Mouse (Mus musculus) ES-E14 (cell line): ENCODE data around the gene Rxra. TPM values are rescaled to one million over a fixed set of nuclear protein-coding genes. Genes with fewer than 3 reads are reported as not detected.

ENCODE experiments used
- DNase-seq: peaks from one replicate; pipeline ENCODE4 v3.0.0-alpha.2; 2013; ENCODE audit warnings: low read depth, low spot score
- H3K27ac ChIP-seq: 2 replicates; pipeline ENCODE4 v1.5.1; 2012; ENCODE audit warnings: low read depth, mild to moderate bottlenecking, low read length, moderate library complexity, mixed read lengths; ENCODE audit not compliant: poor library complexity, insufficient read depth, severe bottlenecking
- H3K36me3 ChIP-seq: 2 replicates; pipeline ENCODE4 v1.6.1; 2012; ENCODE audit warnings: mild to moderate bottlenecking, low read length, moderate library complexity, mixed read lengths; ENCODE audit not compliant: control insufficient read depth, poor library complexity, insufficient read depth, severe bottlenecking
- H3K4me1 ChIP-seq, 2 experiments: fragments of 150-350 bp in 1 of 2; sonication (generic) in 1 of 2; 2 replicates each; pipeline ENCODE4 v1.6.1; 2012; ENCODE audit warnings: low read length in 2 of 2, mild to moderate bottlenecking in 1 of 2, mixed read lengths in 1 of 2; ENCODE audit not compliant: control insufficient read depth in 2 of 2, insufficient read depth in 2 of 2, poor library complexity in 1 of 2
- H3K4me3 ChIP-seq, 2 experiments: fragments of 150-350 bp in 1 of 2; sonication (generic) in 1 of 2; 2 replicates each; pipeline ENCODE4 v1.5.1; 2012; ENCODE audit warnings: low read length in 2 of 2, low read depth in 1 of 2, mild to moderate bottlenecking in 1 of 2, mixed read lengths in 1 of 2; ENCODE audit not compliant: insufficient read depth in 1 of 2, poor library complexity in 1 of 2, severe bottlenecking in 1 of 2
- H3K9ac ChIP-seq: 2 replicates; pipeline ENCODE4 v1.6.1; 2012; ENCODE audit warnings: low read depth, mild to moderate bottlenecking, low read length, mixed read lengths; ENCODE audit not compliant: poor library complexity, insufficient read depth, severe bottlenecking
- H3K9me3 ChIP-seq: fragments of 150-350 bp; sonication (generic); 2 replicates; pipeline ENCODE4 v1.6.1; 2012; ENCODE audit warnings: low read depth, mild to moderate bottlenecking, low read length; ENCODE audit not compliant: control insufficient read depth, insufficient read depth
- CHD2 ChIP-seq: IDR thresholded peaks from 2 replicates; pipeline ENCODE4 v1.6.1; 2014; ENCODE audit warnings: mild to moderate bottlenecking, low read depth, low read length, inconsistent platforms
- HCFC1 ChIP-seq: IDR thresholded peaks from 2 replicates; pipeline ENCODE4 v1.6.1; 2012; ENCODE audit warnings: low read length, inconsistent platforms, borderline replicate concordance; ENCODE audit not compliant: insufficient read depth
- MAFK ChIP-seq: IDR thresholded peaks from 2 replicates; pipeline ENCODE4 v1.6.1; 2014; ENCODE audit warnings: mild to moderate bottlenecking, low read depth, low read length, inconsistent platforms; ENCODE audit not compliant: insufficient read depth
- ZC3H11A ChIP-seq: IDR thresholded peaks from 2 replicates; pipeline ENCODE4 v1.6.1; 2012; ENCODE audit warnings: low read depth, mild to moderate bottlenecking, inconsistent platforms, low read length, borderline replicate concordance
- ZNF384 ChIP-seq: IDR thresholded peaks from 2 replicates; pipeline ENCODE4 v1.6.1; 2012; ENCODE audit warnings: low read depth, low read length, inconsistent platforms
- in situ Hi-C, 2 experiments: fragments of 600-800 bp; cut with MboI; formaldehyde crosslinking; loops; one replicate each; pipeline ENCODE4 v1.15.1; 2025; ENCODE audit warnings: low sequenced_read_pairs in 2 of 2, inconsistent platforms in 1 of 2; ENCODE audit not compliant: unreplicated experiment in 2 of 2
- total RNA-seq: library from RNA; depleted of rRNA; stranded (reverse); fragments of 300-350 nt; gene quantifications from 2 replicates; pipeline ENCODE4 v1.2.3, GENCODE M21; 2012

Gene Rxra
- total RNA-seq, 1 experiment = 21.0 TPM

DNA sequence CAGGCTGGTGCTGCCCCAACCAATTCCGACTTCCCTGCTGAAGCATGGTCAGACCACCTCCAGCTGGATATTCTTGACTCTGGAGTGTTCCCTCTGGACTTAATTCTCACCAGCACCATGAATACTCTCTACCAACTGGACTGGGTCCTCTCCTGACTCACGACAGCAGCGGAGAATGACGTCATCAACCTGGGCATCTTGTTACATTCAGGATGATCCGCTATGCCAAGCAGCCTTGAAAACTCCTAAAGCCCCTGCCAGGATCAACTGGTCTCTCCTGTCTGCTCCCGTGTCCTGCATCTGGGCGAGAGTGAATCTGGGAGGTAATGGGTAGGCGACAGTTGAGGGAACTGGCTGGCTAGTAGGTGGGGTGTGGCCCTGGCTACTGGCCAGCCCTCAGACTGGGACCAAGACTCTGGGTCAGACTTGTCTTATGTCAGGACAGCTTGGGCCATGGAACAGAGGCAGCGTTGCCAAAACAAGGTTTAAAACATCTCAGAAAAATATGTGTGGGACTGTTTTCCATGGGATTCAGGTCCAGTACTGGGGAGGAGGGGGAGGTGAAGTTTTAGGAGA, 103.1 kb downstream of the Rxra start:
- no peaks in the 10 kb centered on the region for H3K9me3 ChIP-seq
- no peak for TF ChIP-seq ZNF384
- no peak for DNase-seq
- H3K27ac ChIP-seq = no peak overlapping the region
- no peaks in the 10 kb centered on the region for H3K4me1 ChIP-seq
- H3K9ac ChIP-seq = no peak overlapping the region
- no peak overlapping the region for H3K4me3 ChIP-seq
- in situ Hi-C loops = loop anchor here (10.0 to 25.0 kb wide), 3 partner anchors 195 to 635 kb away; no protein-coding TSS in a partner anchor
- H3K36me3 ChIP-seq = no peaks in the 10 kb centered on the region

- TF ChIP-seq CHD2 (no peak), HCFC1 (no peak), ZC3H11A (no peak), MAFK (no peak), ZNF384 (no peak)
- in situ Hi-C loops = loop anchor here in 1 of 2 experiments (25.0 kb wide), 1 partner anchor 632 kb away; no protein-coding TSS in a partner anchor
- Histone ChIP-seq H3K9ac (no peak overlapping the region), H3K4me1 (no peaks in the 10 kb centered on the region), H3K27ac (no peak overlapping the region), H3K36me3 (no peaks in the 10 kb centered on the region), H3K4me3 (no peak overlapping the region), H3K9me3 (no peaks in the 10 kb centered on the region)
- DNase-seq = no peak
Measured at GRCm38 (mm10) chr2:27780162-27780561, 103.9 kb downstream of the Rxra start.

DNA sequence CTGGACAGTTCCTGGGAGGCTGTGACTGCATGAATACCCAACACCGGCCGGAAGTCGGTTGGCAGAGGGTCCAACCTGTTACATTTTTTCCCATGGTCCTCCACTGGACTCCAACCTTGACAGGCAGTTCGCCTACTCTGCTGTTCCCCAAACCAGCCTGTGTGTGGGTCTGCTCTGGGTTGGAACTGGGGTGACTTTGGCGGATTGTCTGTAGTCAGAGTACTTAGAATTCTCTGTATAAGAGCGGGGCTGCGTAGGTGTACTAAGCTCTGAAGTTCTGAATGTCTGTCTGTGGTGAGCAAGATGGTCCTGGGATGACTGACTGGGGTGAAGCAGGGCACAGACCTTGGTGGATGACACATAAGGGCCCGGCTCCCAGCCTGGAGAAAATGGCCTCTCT, 109.1 kb downstream of the Rxra start:
- Histone ChIP-seq H3K4me1 (no peaks in the 10 kb centered on the region), H3K9ac (no peak overlapping the region), H3K9me3 (no peaks in the 10 kb centered on the region), H3K36me3 (no peaks in the 10 kb centered on the region), H3K4me3 (no peak overlapping the region), H3K27ac (no peak overlapping the region)
- no peak for TF ChIP-seq ZNF384
- TF ChIP-seq HCFC1 = no peak
- no peak for TF ChIP-seq MAFK
- TF ChIP-seq ZC3H11A = no peak
- TF ChIP-seq CHD2 = no peak
- DNase-seq = no peak
- in situ Hi-C loops = loop anchor here in 1 of 2 experiments (25.0 kb wide), 1 partner anchor 627 kb away; no protein-coding TSS in a partner anchor

DNA sequence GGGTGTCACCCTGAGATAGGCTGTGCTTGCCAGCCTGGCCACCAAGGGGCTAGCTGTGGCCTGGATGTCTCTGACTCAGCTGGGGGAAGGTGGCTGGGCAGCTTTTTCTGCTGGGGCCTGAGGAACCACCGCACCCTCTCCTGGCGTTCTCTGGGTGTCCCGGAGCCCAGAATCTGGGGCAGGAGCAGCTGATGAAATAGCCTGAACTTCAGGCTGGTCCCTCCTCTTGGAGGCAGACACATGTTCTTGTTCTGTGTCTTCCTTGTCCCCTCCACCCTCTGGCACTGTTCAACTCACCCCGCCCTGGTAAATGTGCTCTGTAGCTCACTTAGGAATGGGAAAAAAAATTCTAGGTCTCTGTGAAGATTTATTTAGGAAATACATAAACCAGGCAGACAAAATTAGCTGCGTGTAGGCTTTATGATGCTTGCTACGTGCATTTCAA, 109.8 kb downstream of the Rxra start:
- Histone ChIP-seq H3K9me3 (no peaks in the 10 kb centered on the region), H3K27ac (no peak overlapping the region), H3K36me3 (no peaks in the 10 kb centered on the region), H3K4me1 (no peaks in the 10 kb centered on the region), H3K9ac (no peak overlapping the region), H3K4me3 (no peak overlapping the region)
- no peak for TF ChIP-seq MAFK
- no peak for TF ChIP-seq ZC3H11A
- no peak for TF ChIP-seq ZNF384
- no peak for TF ChIP-seq HCFC1
- no peak for TF ChIP-seq CHD2
- in situ Hi-C loops = loop anchor here in 1 of 2 experiments (25.0 kb wide), 1 partner anchor 626 kb away; no protein-coding TSS in a partner anchor
- no peak for DNase-seq

DNA sequence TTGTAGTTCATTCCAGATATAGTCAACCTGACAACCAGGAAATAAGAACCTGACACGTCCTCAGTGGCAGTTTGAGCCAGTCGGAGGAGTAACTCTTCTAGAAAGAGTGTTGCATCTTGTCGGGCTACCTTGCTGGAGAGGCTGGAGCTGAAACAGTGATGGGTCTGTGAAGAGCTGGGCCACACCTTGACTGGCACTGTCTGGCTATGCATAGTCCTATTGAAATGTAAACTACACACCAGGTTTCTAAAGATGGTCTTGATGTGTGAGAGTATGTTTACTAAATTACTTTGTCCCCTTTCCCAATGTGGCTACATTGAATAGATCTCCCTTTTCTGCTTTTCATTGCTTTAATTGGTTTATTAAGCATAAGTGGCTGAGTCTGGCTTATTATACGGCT, 115.3 kb downstream of the Rxra start:
- in situ Hi-C loops = loop anchor here in 1 of 2 experiments (25.0 kb wide), 1 partner anchor 621 kb away; no protein-coding TSS in a partner anchor
- no peak overlapping the region for H3K4me3 ChIP-seq
- no peak for DNase-seq
- H3K27ac ChIP-seq = no peak overlapping the region
- peaks cover 0 to 9% of the 10 kb centered on the region in 2 experiments; a peak in 2 of 4 replicates for H3K4me1 ChIP-seq
- no peak for TF ChIP-seq ZC3H11A
- no peak for TF ChIP-seq ZNF384
- no peak for TF ChIP-seq MAFK
- TF ChIP-seq CHD2 = no peak
- TF ChIP-seq HCFC1 = no peak
- no peak overlapping the region for H3K9ac ChIP-seq
- H3K9me3 ChIP-seq = no peaks in the 10 kb centered on the region
- H3K36me3 ChIP-seq = no peaks in the 10 kb centered on the region
